ENCODE assay signal across 13 mouse cellular contexts in the genomic region with DNA sequence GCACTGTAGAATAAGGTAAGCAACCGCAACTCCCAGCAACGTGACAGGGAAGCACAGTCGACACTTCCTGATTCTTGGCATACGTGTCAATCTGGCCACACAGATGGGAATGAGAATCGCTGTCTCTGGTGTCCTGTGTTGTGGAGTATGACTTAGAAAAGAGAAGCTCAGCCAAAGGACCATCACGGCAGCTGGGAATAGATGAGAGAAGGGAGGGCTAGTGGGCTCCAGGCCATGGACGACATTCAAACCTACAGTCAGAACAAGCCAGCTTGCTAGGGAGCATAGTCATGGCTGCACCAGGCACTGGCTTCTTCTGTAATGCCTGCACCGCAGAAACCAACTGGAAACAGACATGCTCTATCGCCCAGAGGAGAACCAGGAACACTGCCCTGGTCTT.
DNase-seq lines count a peak whose midpoint lies in the region; ATAC-seq and TF ChIP-seq lines count a peak whose summit lies in the region.
"Had no signal": no experiment of that assay in that cellular context is flagged by ENCODE, and none has a peak within 500 bp of the region (broad histone marks: within the 10 kb centered on the region; RNA-seq: fewer than 3 reads in every experiment).

No protein-coding gene starts in this region.

- H3K36me3 ChIP-seq in midbrain, postnatal 0 days (ENCODE audit: insufficient read depth, low read length): no peaks in the 10 kb centered on the region
- no peaks in the 10 kb centered on the region for H3K36me3 ChIP-seq in midbrain, embryonic 14.5 days (ENCODE audit: control insufficient read depth, insufficient read depth, low read length)
- H3K36me3 ChIP-seq: neural tube, embryonic 13.5 days had no signal

- no peak for TF ChIP-seq POLR2A in lung, adult 2 months (IDR thresholded peaks at IDR 0.05; ENCODE audit: borderline replicate concordance, extremely low read depth, low read depth, low read length)

- WGBS in midbrain, postnatal 0 days: 85% methylated on average over 9 of the region's 9 CpGs
- WGBS in midbrain, embryonic 14.5 days: 87% methylated on average over 9 of the region's 9 CpGs
- 70% methylated on average over 9 of the region's 9 CpGs for WGBS in lung, adult 2 months

- no peaks in the 10 kb centered on the region for H3K27me3 ChIP-seq in midbrain, postnatal 0 days (ENCODE audit: insufficient read depth, low read length)
- no peaks in the 10 kb centered on the region for H3K27me3 ChIP-seq in midbrain, embryonic 14.5 days (ENCODE audit: control insufficient read depth, insufficient read depth, low read length)
- H3K27me3 ChIP-seq: neural tube, embryonic 13.5 days had no signal

- no peaks in the 10 kb centered on the region for H3K9me3 ChIP-seq in midbrain, postnatal 0 days (ENCODE audit: low read length)
- H3K9me3 ChIP-seq in midbrain, embryonic 14.5 days (ENCODE audit: control insufficient read depth, low read length): no peaks in the 10 kb centered on the region
- H3K9me3 ChIP-seq: neural tube, embryonic 13.5 days had no signal

- TF ChIP-seq CTCF in gastrocnemius, adult 2 months (IDR thresholded peaks at IDR 0.05): no peak
- no peak for TF ChIP-seq CTCF in midbrain, postnatal 0 days (IDR thresholded peaks at IDR 0.05)
- TF ChIP-seq CTCF in lung, adult 2 months (IDR thresholded peaks at IDR 0.05; ENCODE audit: insufficient read depth, low read length): no peak

- ATAC-seq in midbrain, postnatal 0 days (ENCODE audit: low FRiP score): peak; percentile 65; the same call in 1 of the 2 replicates
- no peak for ATAC-seq in midbrain, embryonic 14.5 days (ENCODE audit: low FRiP score, low TSS enrichment)

- no peak overlapping the region for H3K27ac ChIP-seq in gastrocnemius, adult 2 months
- no peak overlapping the region for H3K27ac ChIP-seq in midbrain, postnatal 0 days (ENCODE audit: low read depth, low read length)
- no peak overlapping the region for H3K27ac ChIP-seq in midbrain, embryonic 14.5 days (replicated peaks; ENCODE audit: low read depth, low read length)
- H3K27ac ChIP-seq: neural tube, embryonic 13.5 days had no signal

- peak; percentile 28 for DNase-seq in gastrocnemius, adult 2 months
- DNase-seq in gastrocnemius, postnatal 36 days: no peak
- DNase-seq in midbrain, postnatal 0 days (ENCODE audit: low spot score): peak; percentile 77
- DNase-seq in midbrain, embryonic 14.5 days: no peak
- peak; percentile 5 for DNase-seq in cerebellum, adult 9-11 months
- peak; percentile 53 to 64 for DNase-seq in layer of hippocampus, postnatal 10 days (ENCODE audit: low spot score in 2 of 2)
- DNase-seq in lung, adult 2 months: no peak
- DNase-seq in lung, postnatal 36 days: no peak
- DNase-seq: adrenal gland, adult 8-10 months; kidney, postnatal 10 days; lung, adult 18-20 months; thymus, adult 18-20 months had no signal

- H3K4me1 ChIP-seq in midbrain, postnatal 0 days (ENCODE audit: insufficient read depth, low read length): no peaks in the 10 kb centered on the region
- no peaks in the 10 kb centered on the region for H3K4me1 ChIP-seq in midbrain, embryonic 14.5 days (ENCODE audit: control insufficient read depth, insufficient read depth, low read length)
- no peaks in the 10 kb centered on the region for H3K4me1 ChIP-seq in lung, adult 2 months (ENCODE audit: control insufficient read depth, insufficient read depth, low read length)
- H3K4me1 ChIP-seq: neural tube, embryonic 13.5 days had no signal

- intact Hi-C loops in gastrocnemius, adult 2 months (cut with DNase I): no loop called here
- intact Hi-C loops in gastrocnemius, postnatal 36 days (cut with DNase I): no loop called here

- no peak overlapping the region for H3K4me2 ChIP-seq in midbrain, postnatal 0 days (ENCODE audit: low read depth, low read length, poor library complexity, severe bottlenecking)
- H3K4me2 ChIP-seq in midbrain, embryonic 14.5 days (ENCODE audit: low read length): no peak overlapping the region
- H3K4me2 ChIP-seq: neural tube, embryonic 13.5 days had no signal

- H3K4me3 ChIP-seq in gastrocnemius, adult 2 months: peak overlapping the region; percentile 29
- no peak overlapping the region for H3K4me3 ChIP-seq in midbrain, postnatal 0 days (ENCODE audit: low read depth, low read length)
- no peak overlapping the region for H3K4me3 ChIP-seq in midbrain, embryonic 14.5 days (replicated peaks; ENCODE audit: low read depth, low read length)
- no peak overlapping the region for H3K4me3 ChIP-seq in lung, adult 2 months (replicated peaks; ENCODE audit: extremely low read depth, low read depth, low read length)
- H3K4me3 ChIP-seq: neural tube, embryonic 13.5 days had no signal

- H3K9ac ChIP-seq in midbrain, postnatal 0 days (replicated peaks; ENCODE audit: low read length, poor library complexity, severe bottlenecking): no peak overlapping the region
- H3K9ac ChIP-seq in midbrain, embryonic 14.5 days (replicated peaks; ENCODE audit: low read length): no peak overlapping the region
- H3K9ac ChIP-seq: neural tube, embryonic 13.5 days had no signal

Comparison
In these comparisons a context has a peak if more than half of its experiments do, and no peak if none do; other contexts are left out.
1. DNase-seq: peak in gastrocnemius, adult 2 months (single experiment), midbrain, postnatal 0 days (single experiment), cerebellum, adult 9-11 months (single experiment) and layer of hippocampus, postnatal 10 days (2 of 2); none in gastrocnemius, postnatal 36 days (0 of 2), midbrain, embryonic 14.5 days (single experiment), lung, adult 2 months (single experiment) and lung, postnatal 36 days (single experiment).